Mouse (Mus musculus) left cerebral cortex, postnatal 25 days (tissue): ENCODE results near the gene Lgals12. TPM values are rescaled to one million over a fixed set of nuclear protein-coding genes. Genes with fewer than 3 reads are reported as not detected.

Experiments
- DNase-seq, 2 experiments: peaks; one replicate each; pipeline ENCODE4 v3.0.0; 2022; ENCODE audit warnings: low spot score in 2 of 2, mixed read lengths in 1 of 2
- intact Hi-C: fragments of 180-260 bp; cut with DNase I; formaldehyde crosslinking; loops from one replicate; pipeline ENCODE4 v1.15.1; 2025
- total RNA-seq, 2 experiments: library from RNA; stranded (reverse); gene quantifications; 2 replicates each; pipeline ENCODE4 v1.2.3; 2021

Lgals12 gene
- total RNA-seq, result under 1 TPM; 0.16 to 0.64 TPM

DNA sequence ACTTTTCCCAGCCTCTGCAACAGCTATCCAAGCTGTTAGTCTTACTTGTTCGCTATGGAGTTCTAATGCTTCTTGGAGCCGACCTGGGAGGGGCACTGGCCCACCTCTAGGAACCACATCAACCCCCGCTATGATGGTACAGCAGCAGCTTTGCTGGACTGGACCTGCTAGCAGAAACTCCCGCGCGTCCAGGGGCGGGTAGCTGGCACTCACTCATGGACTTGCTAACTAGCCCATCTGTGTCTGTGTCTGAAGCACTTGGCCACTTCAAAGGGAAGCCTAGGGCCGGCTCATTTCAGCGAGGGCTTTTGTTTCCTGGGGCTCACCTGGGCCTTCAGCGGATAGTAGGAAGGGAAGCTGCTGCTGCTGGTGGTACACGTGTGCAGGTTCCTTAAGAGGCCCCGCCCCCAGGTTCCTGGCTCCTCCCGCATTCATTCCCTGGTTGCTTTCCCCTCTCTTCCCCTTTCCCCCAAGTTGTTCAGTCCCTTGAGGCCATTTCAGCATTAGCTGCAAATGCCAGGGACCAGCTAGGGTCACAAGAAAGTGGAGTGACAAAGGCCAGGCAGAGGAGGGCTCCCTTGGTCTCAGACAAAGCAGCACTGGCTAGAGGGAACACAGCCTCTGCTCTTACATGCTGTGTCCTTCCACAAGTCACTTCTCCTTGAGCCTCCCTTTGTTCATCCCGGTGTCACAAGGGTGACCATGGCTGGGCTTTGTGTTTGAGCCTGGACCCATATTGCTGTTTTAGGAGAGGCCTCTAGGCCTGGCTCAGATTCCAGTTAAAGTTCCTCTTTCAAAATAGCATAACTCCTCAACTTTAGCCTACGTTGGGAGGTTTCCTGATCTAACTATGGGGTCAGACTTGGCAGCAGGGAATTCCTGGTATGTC, at the start of gene Lgals12:
Lgals12 (minus strand) TSS at position 393 of the 889 bp plus-strand sequence.
- DNase-seq, result peak; percentile 44 to 86
- intact Hi-C loops, result no loop called here

DNA sequence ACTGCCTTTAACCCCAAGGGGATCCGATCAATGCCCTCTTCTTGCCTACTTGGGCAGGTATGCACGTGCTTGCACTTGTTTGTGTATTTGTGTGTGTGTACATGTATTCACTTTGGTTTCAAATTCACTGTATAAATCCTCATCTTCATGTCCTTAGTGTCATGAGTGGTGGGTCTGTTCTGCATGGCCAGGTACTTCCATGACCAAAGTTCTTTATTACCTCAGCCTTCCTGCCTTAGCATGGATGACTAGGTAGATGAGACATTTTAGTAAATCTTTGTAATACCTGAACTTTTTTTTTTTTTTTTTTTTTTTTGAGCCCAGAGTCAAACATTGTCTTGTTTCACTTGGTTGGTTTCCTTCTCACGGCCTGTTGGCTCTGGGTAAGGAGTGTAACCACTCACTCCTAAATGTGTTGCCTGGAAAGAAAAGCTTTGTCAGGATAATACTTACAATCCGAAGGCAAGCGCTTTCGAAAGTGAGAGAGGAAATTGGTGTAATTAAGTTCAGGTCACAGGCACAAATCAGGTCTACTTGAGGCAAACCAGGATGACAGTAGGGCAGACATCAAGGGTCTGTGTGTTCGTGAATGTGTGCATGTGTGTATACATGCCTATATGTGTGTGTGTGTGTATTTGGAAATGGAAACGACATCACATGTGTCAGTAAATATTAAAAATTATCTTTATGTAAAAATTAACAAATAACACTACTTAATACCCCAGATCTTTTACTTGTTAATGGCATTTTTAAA, 42.1 kb upstream of the Lgals12 start:
- no peak for DNase-seq
- intact Hi-C loops, result no loop called here

DNA sequence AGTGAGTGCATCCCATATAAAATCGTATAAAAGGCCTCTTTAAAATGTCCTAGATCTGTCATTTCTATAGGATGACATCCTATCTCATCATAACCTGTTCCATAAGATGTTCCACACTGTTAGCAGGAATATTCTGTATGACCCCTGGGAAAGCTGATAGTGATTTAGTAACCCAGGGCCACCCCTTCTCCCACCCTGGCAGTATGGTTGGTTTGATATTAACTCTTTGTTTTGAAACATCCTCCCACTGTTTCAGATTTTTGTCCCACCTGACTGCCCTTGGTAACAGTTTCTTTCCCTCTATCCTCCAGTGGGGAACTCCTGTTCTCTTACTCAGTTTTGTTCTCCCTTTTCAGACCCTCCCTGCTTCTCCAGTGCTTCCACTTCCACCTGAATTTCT, 26.8 kb upstream of the Lgals12 start:
- intact Hi-C loops, result no loop called here
- no peak for DNase-seq

DNA sequence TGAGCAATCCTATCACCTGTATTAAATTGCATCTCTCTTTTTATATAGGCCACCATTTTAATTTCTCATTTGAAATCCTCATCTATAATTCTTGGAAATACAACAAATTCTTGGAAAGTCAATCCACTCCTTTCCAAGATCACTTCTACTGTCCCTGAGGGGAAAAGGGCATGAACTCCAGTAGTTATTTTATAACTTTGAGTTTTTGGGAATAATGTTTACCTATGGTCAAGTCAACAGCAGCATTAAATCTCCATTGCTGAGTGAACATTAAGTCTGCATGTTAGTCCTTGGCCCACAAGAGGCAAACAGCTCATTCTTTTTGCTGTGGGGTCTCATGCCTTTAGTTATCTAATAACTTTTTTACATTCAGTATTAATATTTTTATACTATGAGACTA, 26.0 kb upstream of the Lgals12 start:
- intact Hi-C loops, result no loop called here
- no peak for DNase-seq

DNA sequence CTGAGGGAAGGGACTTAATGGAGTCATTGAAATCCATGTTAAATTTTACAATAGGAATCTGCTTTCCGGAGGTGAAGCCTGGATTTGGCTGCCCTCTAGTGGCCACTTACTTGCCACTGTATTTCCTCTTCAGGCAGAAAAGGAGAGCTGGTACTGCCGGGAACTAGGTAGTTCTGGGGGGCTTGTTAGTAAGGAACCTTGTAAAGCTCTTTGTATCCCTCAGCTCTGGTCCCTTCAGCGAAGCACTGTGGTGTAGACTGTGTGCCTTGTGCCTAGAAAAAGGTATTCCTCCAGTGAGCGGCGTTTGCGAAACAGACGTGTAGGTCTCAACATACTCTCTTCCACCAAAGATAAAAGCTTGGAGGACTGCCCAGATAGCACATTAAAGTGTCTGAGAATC, 10.7 kb upstream of the Lgals12 start:
- DNase-seq, result peak; percentile 70 to 79
- intact Hi-C loops, result loop anchor here (1.0 to 10.0 kb wide), 2 partner anchors 88 to 383 kb away; no protein-coding TSS in a partner anchor

DNA sequence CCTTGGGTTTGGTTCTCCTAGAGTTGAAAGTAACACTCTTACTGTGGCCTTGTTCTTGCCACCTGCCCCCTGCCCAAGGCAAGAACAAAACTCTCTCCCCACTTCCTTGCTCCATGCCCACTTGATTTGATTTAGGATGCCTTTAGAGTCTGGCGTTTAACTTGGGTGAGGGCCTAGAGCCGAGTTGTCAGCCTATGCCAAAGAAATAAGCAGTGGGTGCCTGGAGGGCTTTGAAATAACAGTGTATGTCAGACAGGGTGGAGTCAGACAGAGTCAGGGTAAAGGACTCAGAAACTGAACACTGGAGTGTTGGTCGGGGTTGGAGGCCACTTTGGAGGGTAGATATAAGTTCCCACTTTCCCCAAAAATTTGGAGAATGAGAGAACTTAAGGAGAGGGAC, 10.1 kb upstream of the Lgals12 start:
- intact Hi-C loops, result loop anchor here (1.0 to 10.0 kb wide), 2 partner anchors 88 to 382 kb away; no protein-coding TSS in a partner anchor
- DNase-seq, result no peak

DNA sequence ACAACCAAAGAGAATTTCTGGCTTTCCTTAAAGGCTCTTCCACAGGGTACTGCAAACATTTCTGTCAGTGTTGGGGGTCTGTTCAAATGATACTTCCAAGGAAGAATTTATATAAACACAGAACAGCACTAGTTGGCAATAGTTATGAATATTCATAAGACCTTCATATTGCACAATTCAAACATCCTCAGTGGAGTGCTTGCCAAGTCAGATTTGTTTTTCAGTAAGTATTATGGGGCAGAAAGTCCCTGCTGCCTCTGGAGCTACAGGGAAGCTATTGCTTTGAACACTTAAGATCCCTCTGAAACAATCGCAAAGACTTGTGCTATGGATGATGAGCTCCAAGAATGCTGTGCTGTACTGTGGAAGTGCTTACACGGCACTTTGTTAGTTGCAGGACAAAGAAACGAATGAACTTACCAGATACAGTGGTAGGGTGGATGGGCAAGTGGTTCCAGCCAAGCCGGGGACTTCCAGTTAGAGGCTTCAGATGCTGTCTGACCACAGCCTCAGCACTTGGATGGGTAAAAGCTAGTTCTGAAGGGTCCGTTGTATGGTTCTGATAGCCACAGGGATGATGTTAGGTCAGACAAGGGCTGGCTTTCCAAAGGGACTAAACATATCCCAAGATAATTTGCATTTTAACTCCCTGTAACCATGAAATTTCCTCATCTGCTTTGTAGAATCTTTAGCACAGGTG, 9.4 kb upstream of the Lgals12 start:
- intact Hi-C loops, result loop anchor here (10.0 kb wide), 1 partner anchor 382 kb away; no protein-coding TSS in a partner anchor
- no peak for DNase-seq

DNA sequence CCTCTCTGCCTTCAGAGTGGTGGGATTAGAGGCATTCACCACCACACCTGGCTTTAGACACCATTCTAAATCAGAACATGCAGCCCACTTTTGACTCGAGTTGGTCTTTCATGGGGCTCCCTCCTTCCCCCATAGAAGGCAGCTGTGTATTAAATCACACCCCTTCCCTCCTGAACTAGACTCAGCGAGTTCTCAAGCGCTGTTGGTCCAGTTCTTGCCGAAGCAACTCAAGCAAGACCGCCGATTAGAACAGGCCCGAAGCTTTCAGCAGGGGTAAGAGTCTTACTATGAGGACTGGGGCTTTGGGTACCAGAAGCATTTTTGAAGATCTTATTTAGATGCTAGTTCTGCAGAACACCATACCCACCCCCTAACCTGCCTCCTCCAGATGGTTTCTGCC, 6.2 kb upstream of the Lgals12 start:
- intact Hi-C loops, result loop anchor here (10.0 kb wide), 1 partner anchor 378 kb away; no protein-coding TSS in a partner anchor

DNA sequence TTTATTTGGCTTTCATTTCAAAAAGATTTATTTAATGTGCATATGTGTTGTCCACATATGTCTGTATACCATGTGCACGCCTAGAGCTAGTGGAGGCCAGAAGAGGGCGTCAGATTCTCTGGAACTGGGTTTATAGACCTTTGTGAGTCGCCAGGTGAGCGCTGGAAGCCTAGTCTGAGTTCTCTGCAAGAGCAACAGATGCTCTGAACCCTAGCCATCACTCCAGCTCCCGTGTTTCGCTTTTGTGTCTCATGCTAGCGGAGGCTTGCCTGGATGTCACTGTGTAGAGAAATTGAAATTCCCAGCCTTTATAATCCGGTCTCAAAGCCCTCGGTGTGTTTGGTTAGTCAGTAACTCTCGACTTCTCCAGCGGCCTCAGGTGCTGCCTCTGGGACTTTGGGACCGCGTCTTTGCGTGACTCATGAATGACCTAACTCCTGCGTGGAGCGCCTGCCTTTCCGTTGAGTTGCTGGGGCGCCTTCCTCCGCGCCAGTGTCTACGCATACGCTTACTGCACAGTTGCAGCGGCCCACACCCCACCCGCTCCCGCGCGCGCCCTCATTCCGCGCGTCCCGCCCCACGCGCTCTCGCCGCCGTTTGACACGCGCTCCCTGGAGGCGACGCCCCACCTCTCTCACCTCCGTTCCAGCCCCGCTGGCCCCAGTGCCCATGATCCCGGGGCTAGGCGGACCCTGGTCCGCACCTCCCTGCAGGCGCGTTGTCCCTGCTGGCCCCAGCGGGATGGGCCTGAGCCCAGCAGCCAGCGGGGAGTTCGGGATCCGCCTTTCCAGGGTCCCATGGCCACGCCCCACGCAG, 5.2 kb upstream of the Lgals12 start, which contains the start of gene Hrasls5:
Hrasls5 (plus strand) TSS at position 600 of the 816 bp plus-strand sequence.
- peak; percentile 69 to 77 for DNase-seq
- intact Hi-C loops, result loop anchor here (10.0 kb wide), 1 partner anchor 377 kb away; no protein-coding TSS in a partner anchor

More for the DNA sequence above, 6.2 kb upstream of the Lgals12 start:
- no peak for DNase-seq

DNA sequence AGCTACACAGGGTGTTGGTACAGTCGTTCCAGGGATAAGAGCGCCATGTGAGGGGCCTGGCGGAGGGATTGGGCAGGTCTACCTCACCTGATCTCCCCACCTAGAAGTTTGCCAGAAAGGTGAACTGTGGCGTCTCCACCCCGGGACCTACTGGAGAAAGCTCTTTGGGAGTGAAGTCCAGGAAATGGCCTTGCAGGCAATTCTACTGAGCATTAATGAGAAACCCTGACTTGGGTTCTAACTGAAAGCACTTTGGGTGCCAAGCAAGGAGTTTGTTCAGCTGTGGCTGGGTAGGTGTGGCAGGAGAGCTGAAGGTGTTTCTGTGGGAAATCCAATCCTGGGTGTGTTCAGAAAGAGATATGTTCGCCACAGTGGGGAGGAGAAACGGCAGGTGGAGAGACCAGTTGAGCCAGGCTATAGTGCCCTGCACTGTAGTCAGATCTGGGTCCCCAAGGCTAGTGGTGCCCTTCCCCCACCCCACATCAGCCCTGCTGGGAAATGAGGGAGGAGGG, 753 bp upstream of the Lgals12 start:
- intact Hi-C loops, result no loop called here
- no peak for DNase-seq

DNA sequence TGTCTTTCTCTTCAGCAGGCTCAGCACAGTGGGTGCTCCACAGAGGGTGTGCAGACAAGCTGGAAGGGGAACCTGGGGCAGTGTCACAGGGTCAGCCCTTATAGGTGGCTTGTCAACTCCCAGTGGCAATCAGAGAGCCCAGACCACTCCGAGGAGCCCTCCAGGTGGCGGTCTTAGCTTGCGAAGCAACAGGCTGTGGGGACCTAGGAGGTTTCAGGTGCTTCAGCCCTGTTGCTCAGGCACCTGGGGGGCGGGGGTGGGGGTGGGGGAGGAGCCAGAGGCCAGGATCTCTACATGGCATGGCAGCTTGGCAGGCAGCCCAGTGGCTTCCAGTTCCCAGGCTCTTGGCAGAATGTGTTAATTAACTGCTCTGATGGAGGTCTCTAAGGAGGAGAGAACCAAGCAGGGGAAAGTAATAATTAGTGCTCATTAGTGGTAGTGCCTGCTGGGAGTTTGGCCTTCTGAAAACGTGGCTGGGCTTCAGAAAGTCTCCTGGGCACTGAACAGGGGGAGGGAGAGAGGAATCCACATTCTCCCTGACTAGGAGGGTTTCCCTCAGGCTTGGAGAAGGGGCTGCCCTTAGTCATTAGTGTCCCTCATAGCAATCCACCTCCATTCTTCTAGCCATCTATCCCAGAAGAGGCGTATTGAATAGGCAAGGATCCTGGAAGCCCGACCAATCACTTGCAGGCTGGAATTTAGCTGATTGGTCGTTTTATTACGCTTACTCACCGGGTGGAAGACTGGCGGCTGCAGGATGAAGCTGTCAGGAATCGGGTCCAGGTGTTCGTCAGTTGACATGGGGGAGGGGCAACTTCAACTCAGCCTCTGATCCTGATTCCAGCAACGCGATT, 836 bp downstream of the Lgals12 start:
- intact Hi-C loops, result no loop called here
- DNase-seq, result peak; percentile 54 to 63

DNA sequence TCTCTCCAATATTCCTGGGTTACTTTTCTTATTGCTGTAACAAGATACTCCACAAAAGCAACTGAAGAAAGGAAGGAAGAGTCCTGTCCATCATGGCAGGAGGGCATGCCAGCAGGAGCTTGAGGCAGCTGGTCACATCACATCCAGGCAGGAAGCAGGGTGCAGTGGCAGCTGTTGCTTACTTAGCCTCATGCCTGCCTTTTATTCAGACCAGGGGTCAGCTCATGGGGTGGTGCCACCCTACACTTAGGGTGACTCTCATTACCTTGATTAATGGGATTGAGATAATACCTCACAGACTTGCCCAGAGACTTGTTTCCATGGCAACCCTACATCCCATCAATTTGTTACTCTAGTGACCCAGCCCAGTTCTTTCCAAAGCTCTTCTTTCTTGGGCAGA, 2.0 kb downstream of the Lgals12 start:
- no peak for DNase-seq
- intact Hi-C loops, result no loop called here

DNA sequence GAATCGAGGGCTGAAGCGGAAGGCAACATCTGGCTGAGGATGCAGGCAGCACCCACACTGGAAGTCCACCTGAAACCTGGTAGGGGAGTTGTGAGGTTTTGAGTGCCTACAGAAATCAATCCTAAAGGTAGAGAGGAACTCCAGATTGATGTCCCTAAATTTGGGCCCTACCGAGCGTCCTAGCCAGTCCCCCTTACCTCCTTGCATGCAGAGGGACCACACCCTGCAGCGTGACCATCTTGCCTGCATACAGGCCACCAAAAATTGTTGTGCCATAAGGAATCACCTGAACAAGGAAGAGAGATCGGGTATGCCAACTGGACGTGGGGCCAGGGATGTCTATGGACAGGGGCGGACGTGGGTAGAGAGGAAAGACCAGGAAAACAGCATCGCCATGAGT, 2.9 kb downstream of the Lgals12 start:
- no peak for DNase-seq
- intact Hi-C loops, result no loop called here

DNA sequence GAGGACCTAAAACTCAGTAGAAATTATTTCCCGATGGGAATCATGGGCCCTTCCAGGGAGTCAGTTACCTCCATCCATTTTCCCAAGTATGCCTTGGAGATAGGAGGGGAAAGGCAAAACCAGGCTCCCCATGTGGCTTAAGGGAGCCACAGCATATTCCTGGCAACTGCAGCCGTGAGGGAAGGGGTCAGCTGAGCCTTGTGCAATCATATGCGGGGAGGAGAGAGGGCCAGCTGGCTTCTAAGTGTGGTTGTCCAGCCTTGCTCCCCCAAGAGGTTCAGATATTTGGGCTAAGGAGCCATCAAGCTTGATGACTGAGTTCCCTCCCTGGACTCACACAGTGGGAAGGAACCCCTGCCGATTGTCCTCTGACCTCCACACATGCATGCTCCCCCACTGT, 5.4 kb downstream of the Lgals12 start:
- intact Hi-C loops, result no loop called here

DNA sequence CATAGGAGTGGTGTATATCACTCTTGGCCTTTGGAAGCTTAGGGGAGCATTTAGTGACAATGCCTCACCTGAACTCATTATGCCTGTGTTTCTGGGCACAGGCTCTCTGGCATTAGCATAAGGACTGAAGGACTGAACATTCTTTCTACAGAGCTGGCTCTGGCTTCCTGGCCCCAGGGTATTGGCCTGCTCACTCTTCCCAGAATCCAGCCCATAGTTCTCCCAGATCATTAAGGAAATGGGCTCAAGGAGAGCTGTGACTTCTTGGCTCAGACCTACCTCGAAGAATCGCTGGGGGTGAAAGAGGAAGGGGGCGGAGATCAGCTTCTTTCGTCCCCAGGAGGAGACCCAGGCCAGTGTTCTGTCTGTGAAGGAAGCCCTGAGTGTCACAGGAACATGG, 8.5 kb downstream of the Lgals12 start:
- intact Hi-C loops, result no loop called here
- no peak for DNase-seq

More for the DNA sequence above, 5.4 kb downstream of the Lgals12 start:
- no peak for DNase-seq

DNA sequence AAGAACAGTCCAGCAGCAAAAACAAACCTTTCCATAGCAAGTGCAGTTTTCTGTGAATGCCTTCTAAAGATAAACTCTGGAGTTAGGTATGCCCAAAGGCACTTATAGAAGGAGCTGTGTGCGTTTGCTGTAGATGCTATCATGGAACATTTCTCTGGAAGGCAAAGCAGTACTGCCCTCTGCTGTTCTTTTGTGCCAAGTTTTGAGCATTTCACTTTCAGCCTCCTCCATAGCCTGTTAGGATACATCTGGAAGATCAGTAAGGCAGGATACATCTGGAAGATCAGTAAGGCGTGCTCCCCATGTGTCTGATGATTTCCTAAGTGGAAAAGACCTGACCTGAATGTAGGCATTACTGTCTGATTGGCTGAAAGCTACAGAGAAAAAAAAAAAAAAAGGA, 11.5 kb downstream of the Lgals12 start:
- intact Hi-C loops, result loop anchor here (1.0 kb wide), 1 partner anchor 66 kb away; no protein-coding TSS in a partner anchor
- DNase-seq, result peak; percentile 59 to 78

DNA sequence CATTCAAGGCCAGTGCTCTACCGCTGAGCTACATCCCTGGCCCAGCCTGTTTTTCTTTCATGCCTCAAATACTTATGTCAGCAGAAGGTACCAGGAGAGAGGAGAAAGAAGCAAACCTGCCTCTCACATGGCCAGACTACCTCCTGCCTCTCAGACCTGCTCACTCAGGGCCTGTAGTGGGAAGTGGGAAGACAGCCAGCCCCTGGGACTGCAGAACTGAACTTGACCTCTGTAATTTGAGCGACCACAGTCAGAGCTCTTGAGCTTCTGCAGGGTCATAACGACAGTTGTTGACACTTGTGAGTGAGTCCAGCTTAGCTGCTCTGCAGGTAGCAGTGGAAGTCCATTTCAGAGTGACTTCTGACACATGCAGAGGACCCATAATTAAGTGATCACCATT, 15.0 kb downstream of the Lgals12 start:
- intact Hi-C loops, result no loop called here
- no peak for DNase-seq

DNA sequence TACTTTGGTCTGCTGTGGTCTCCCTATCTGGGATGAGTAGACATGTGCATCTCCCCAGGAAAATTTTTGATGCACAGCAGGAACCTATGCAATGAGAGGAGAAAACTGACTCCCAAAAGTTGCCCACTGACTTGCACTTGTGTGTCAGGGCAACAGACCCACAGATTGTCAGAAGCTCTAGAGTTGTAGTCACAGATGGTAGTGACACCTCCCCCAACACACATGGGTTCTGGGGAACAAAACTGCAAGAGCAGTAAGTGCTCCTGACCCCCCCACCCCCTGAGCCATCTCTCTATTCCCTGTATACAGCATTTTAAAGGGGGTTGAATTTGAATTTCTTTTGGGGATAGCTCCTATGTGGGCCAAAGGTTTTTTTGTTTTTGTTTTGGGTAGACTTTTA, 16.2 kb downstream of the Lgals12 start:
- intact Hi-C loops, result no loop called here
- peak in 1 of 2 experiments; percentile 31 for DNase-seq
